Mouse (Mus musculus) lung, embryonic 14.5 days (tissue): ENCODE results near the gene Vmn2r15. TPM values are rescaled to one million over a fixed set of nuclear protein-coding genes. Genes with fewer than 3 reads are reported as not detected.

ENCODE experiments used
- ATAC-seq: fragments of 200-750 bp; cut with Nextera tagmentation; 2 replicates; pipeline ENCODE4 v1.8.0; 2017; ENCODE audit warnings: mild to moderate bottlenecking, moderate TSS enrichment, moderate library complexity; ENCODE audit not compliant: insufficient read depth
- DNase-seq: peaks from one replicate; pipeline ENCODE4 v3.0.0-alpha.2; 2015
- H3K27ac ChIP-seq: fragments of 300-500 bp; sonication (generic); 2 replicates; pipeline ENCODE4 v1.5.1; 2014; ENCODE audit warnings: low read depth, mild to moderate bottlenecking, moderate library complexity
- H3K27me3 ChIP-seq: fragments of 300-500 bp; sonication (generic); 2 replicates; pipeline ENCODE4 v1.6.1; 2014; ENCODE audit warnings: low read length, control low read depth; ENCODE audit not compliant: insufficient read depth
- H3K36me3 ChIP-seq: fragments of 300-500 bp; sonication (generic); 2 replicates; pipeline ENCODE4 v1.6.1; 2014; ENCODE audit warnings: control low read depth; ENCODE audit not compliant: insufficient read depth
- H3K4me1 ChIP-seq: fragments of 300-500 bp; sonication (generic); 2 replicates; pipeline ENCODE4 v1.6.1; 2014; ENCODE audit warnings: antibody characterized with exemption, control low read depth; ENCODE audit not compliant: insufficient read depth
- H3K4me2 ChIP-seq: fragments of 300-500 bp; sonication (generic); 2 replicates; pipeline ENCODE4 v1.6.1; 2014; ENCODE audit warnings: mild to moderate bottlenecking
- H3K4me3 ChIP-seq: fragments of 300-500 bp; sonication (generic); 2 replicates; pipeline ENCODE4 v1.5.1; 2014; ENCODE audit warnings: low read depth, low read length
- H3K9ac ChIP-seq: fragments of 300-500 bp; sonication (generic); 2 replicates; pipeline ENCODE4 v1.6.1; 2014
- H3K9me3 ChIP-seq: fragments of 300-500 bp; sonication (generic); 2 replicates; pipeline ENCODE4 v1.6.1; 2016; ENCODE audit warnings: low read depth, low read length, control low read depth
- CTCF ChIP-seq: IDR thresholded peaks from 2 replicates; pipeline ENCODE4 v1.5.1; 2016; ENCODE audit warnings: antibody characterized with exemption, low read depth
- WGBS: fragments of 180-500 bp; shearing (Covaris S2); extraction: QIAGEN DNeasy Blood & Tissue Kit; methylation state at CpG from one replicate; pipeline ENCODE4 v1.1.7; 2014; 5-methylcytosine and 5-hydroxymethylcytosine counted together
- polyA plus RNA-seq: library from polyadenylated mRNA; unstranded; fragments of >200 nt; fragmentation: Nextera tagmentation; extraction: Ambion mirVana; gene quantifications from 2 replicates; pipeline ENCODE4 v1.2.1, GENCODE M21; 2014

Gene Vmn2r15
- polyA plus RNA-seq: not detected in 2 replicates

DNA sequence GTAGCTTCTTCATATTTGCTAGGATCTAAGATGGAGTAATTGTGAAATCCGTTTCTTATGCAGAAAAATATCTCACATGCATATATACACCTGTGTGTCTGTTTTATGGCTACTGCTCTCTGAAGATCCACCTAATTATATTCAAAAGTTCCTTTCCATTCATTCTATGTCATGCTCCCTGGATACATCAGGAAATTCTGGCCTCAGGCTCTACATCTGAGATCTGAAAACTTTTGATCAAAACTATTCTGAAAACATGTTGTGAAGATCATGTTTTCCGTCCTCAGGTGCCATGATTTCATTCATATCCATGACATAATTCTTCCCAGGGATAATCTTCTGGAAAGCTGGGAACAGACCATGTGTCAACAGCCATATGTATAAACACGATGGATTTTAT lies at the start of gene Vmn2r15:
TSS of gene Vmn2r15 (minus strand) at position 101 of the 400 bp plus-strand sequence.
- H3K27me3 ChIP-seq: no peaks in the 10 kb centered on the region
- H3K4me3 ChIP-seq: no peak within 1 kb of the TSS
- no peak within 1 kb of the TSS for H3K27ac ChIP-seq
- no peak within 1 kb of the TSS for H3K4me2 ChIP-seq
- H3K36me3 ChIP-seq: no peaks in the 10 kb centered on the region
- no peaks in the 10 kb centered on the region for H3K9me3 ChIP-seq
- no peak for TF ChIP-seq CTCF
- no peak within 1 kb of the TSS for H3K9ac ChIP-seq
- no peak for DNase-seq
- H3K4me1 ChIP-seq: no peaks in the 10 kb centered on the region
- 48% methylated on average over 3 of the region's 3 CpGs for WGBS
- no peak for ATAC-seq

- H3K9me3 ChIP-seq: no peaks in the 10 kb centered on the region; the same call in 1 of the 2 replicates
- no peak within 1 kb of the TSS for H3K27ac ChIP-seq
- WGBS: 42% methylated on average over 2 of the region's 2 CpGs
- no peaks in the 10 kb centered on the region for H3K27me3 ChIP-seq
- no peak for TF ChIP-seq CTCF
- no peak within 1 kb of the TSS for H3K4me2 ChIP-seq
- H3K9ac ChIP-seq: no peak within 1 kb of the TSS
- ATAC-seq (no peak), DNase-seq (no peak)
- no peak within 1 kb of the TSS for H3K4me3 ChIP-seq
- no peaks in the 10 kb centered on the region for H3K36me3 ChIP-seq
- no peaks in the 10 kb centered on the region for H3K4me1 ChIP-seq
Measured at GRCm38 (mm10) chr5:109329862-109330261, 32.4 kb upstream of the Vmn2r15 start, which contains the start of gene Vmn2r16. Gene Vmn2r16, plus strand, starts transcription at chr5:109330162.

DNA sequence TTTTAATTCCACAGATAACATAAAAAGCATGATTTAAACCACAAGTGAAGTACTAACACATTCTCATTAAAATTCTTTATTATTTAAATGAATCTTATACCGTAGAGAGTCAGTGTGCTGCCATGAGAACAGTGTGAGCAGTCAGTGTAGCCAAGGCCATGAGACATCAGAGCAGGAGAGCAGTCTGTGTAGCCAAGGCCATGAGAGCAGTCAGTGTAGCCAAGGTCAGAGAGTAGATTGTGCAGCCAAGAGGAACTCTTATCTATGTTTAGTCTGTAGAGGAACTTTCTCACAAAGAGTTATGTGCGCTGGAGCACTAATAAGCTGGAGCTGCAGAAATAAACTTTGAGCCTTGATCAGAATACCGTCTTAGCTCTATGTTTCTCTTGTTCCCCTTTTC lies 2.8 kb downstream of the Vmn2r15 start:
- Histone ChIP-seq H3K27ac (no peak overlapping the region), H3K4me1 (no peaks in the 10 kb centered on the region), H3K36me3 (no peaks in the 10 kb centered on the region), H3K4me3 (no peak overlapping the region), H3K9me3 (no peaks in the 10 kb centered on the region), H3K9ac (no peak overlapping the region), H3K4me2 (no peak overlapping the region), H3K27me3 (no peaks in the 10 kb centered on the region)
- ATAC-seq (no peak), DNase-seq (no peak)
- WGBS: 74% methylated on average over 3 of the region's 3 CpGs
- no peak for TF ChIP-seq CTCF

Other genes with a start within 250 kb of the Vmn2r15 start
- not detected in 2 replicates for gene Vmn2r11, start 238.1 kb downstream of the Vmn2r15 start, polyA plus RNA-seq
- not detected in 2 replicates for gene Vmn2r12, start 199.7 kb downstream of the Vmn2r15 start, polyA plus RNA-seq
- gene Vmn2r13, start 105.4 kb downstream of the Vmn2r15 start, polyA plus RNA-seq: not detected in 2 replicates
- gene Vmn2r14, start 72.9 kb downstream of the Vmn2r15 start, polyA plus RNA-seq: not detected in 2 replicates
- not detected in 2 replicates for gene Vmn2r16, start 32.5 kb upstream of the Vmn2r15 start, polyA plus RNA-seq
- gene Vmn2r17, start 122.0 kb upstream of the Vmn2r15 start, polyA plus RNA-seq: not detected in 2 replicates